Mouse (Mus musculus) hindbrain, embryonic 14.5 days (tissue): Measurements from ENCODE around the gene Ndufa13. TPM values are rescaled to one million over a fixed set of nuclear protein-coding genes. Genes with fewer than 3 reads are reported as not detected.

ENCODE experiments used
- ATAC-seq: fragments of 200-750 bp; cut with Nextera tagmentation; 2 replicates; pipeline ENCODE4 v1.8.0; 2017; ENCODE audit warnings: moderate number of reproducible peaks, mild to moderate bottlenecking, moderate TSS enrichment, moderate library complexity; ENCODE audit not compliant: low FRiP score
- DNase-seq: peaks from one replicate; pipeline ENCODE4 v3.0.0-alpha.2; 2015; ENCODE audit warnings: low spot score
- H3K27ac ChIP-seq: fragments of 300-500 bp; sonication (generic); 2 replicates; pipeline ENCODE4 v1.5.1; 2014; ENCODE audit warnings: mild to moderate bottlenecking, moderate library complexity
- H3K27me3 ChIP-seq: fragments of 300-500 bp; sonication (generic); 2 replicates; pipeline ENCODE4 v1.6.1; 2014; ENCODE audit warnings: mild to moderate bottlenecking, low read length, mixed read lengths; ENCODE audit not compliant: control insufficient read depth, insufficient read depth
- H3K36me3 ChIP-seq: fragments of 300-500 bp; sonication (generic); replicated peaks from 2 replicates; pipeline ENCODE4 v1.6.1; 2014; ENCODE audit not compliant: control insufficient read depth, insufficient read depth
- H3K4me1 ChIP-seq: fragments of 300-500 bp; sonication (generic); replicated peaks from 2 replicates; pipeline ENCODE4 v1.6.1; 2014; ENCODE audit warnings: antibody characterized with exemption, low read length, mixed read lengths; ENCODE audit not compliant: control insufficient read depth, insufficient read depth
- H3K4me2 ChIP-seq: fragments of 300-500 bp; sonication (generic); replicated peaks from 2 replicates; pipeline ENCODE4 v1.6.1; 2014; ENCODE audit warnings: mild to moderate bottlenecking, moderate library complexity
- H3K4me3 ChIP-seq: fragments of 300-500 bp; sonication (generic); replicated peaks from 2 replicates; pipeline ENCODE4 v1.5.1; 2014; ENCODE audit warnings: mild to moderate bottlenecking, low read length
- H3K9ac ChIP-seq: fragments of 300-500 bp; sonication (generic); 2 replicates; pipeline ENCODE4 v1.6.1; 2014
- H3K9me3 ChIP-seq: fragments of 300-500 bp; sonication (generic); 2 replicates; pipeline ENCODE4 v1.6.1; 2016; ENCODE audit warnings: low read length; ENCODE audit not compliant: control insufficient read depth
- WGBS: fragments of 180-500 bp; shearing (Covaris S2); extraction: QIAGEN DNeasy Blood & Tissue Kit; methylation state at CpG from one replicate; pipeline ENCODE4 v1.1.7; 2014; 5-methylcytosine and 5-hydroxymethylcytosine counted together
- polyA plus RNA-seq: library from polyadenylated mRNA; unstranded; fragments of >200 nt; fragmentation: Nextera tagmentation; extraction: Ambion mirVana; gene quantifications from 2 replicates; pipeline ENCODE4 v1.2.1, GENCODE M21; 2014

Gene Ndufa13
- polyA plus RNA-seq, 1 experiment from 2014 or later: 213 TPM

DNA sequence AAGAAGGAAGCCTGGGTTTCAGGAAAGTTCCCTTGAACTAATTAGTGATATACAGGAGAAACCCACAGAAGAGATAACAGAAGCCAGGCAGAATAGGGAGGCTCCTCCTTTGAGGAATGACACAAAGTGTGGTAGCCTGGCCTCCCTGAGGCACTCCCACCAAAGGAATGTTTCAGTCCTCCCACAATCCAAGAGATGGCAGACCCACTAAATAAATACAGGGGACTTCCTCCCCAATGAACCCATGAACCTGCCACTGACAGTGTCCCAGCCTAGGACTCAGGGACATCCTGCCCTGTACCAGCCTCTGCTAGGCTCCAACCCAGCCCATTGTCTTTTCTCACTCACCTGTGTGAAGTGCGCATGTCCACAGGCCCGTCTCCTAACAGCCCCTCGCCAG is 33.1 kb upstream of the Ndufa13 start:
- Histone ChIP-seq H3K4me3 (no peak overlapping the region), H3K4me1 (peaks cover 4% of the 10 kb centered on the region; the same call in 1 of the 2 replicates), H3K27me3 (no peaks in the 10 kb centered on the region), H3K9ac (no peak overlapping the region), H3K4me2 (no peak overlapping the region), H3K9me3 (no peaks in the 10 kb centered on the region), H3K27ac (no peak overlapping the region), H3K36me3 (peaks cover 17% of the 10 kb centered on the region; the same call in 1 of the 2 replicates)
- no peak for DNase-seq
- 94% methylated on average over 3 of the region's 3 CpGs for WGBS
- no peak for ATAC-seq

DNA sequence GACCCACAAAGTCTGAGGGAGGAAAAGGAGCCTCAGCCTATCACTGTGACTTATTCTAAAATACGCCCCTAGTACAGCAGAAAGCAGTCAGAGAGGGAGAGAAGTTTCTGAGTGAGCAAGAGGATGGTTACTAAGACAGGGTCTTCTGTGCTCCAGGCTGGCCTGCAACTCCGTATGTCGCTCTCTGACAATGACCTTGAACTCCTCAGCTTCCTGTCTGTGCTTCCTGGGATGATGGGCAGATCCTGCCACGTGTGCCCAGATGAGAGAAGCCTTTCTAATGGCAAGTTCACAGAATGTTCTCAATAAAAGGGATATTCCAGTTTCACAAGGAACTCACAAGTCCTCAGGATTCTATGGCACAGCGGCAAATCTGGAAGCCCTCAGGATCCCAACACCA is 32.2 kb upstream of the Ndufa13 start:
- no peak overlapping the region for H3K4me2 ChIP-seq
- H3K27me3 ChIP-seq: no peaks in the 10 kb centered on the region
- peaks cover 4% of the 10 kb centered on the region; the same call in 1 of the 2 replicates for H3K4me1 ChIP-seq
- peaks cover 17% of the 10 kb centered on the region; the same call in 1 of the 2 replicates for H3K36me3 ChIP-seq
- H3K27ac ChIP-seq: no peak overlapping the region
- DNase-seq (no peak), ATAC-seq (no peak)
- no peak overlapping the region for H3K9ac ChIP-seq
- WGBS: 95% methylated on average over 5 of the region's 5 CpGs
- no peak overlapping the region for H3K4me3 ChIP-seq
- no peaks in the 10 kb centered on the region for H3K9me3 ChIP-seq

DNA sequence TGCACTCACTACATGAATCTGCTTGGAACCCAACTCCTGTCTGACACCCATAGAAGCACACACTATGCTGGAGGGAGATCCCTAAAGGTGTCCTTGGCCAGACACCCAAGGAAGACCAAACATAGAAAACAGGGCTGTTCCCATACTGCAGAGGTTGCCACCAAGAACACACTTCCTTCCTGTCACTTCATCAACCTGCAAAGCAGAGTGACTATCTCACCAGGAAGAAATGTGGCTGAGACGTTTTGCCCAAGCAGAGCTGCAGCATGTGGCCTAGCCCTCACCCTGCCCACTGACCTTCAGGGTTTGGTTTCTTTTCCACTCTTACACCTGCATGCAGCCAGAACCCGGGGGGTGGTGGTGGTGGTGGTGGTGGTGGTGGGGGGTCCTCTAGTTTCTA is 31.5 kb upstream of the Ndufa13 start:
- H3K27ac ChIP-seq: no peak overlapping the region
- DNase-seq (no peak), ATAC-seq (no peak)
- peaks cover 4% of the 10 kb centered on the region; the same call in 1 of the 2 replicates for H3K4me1 ChIP-seq
- H3K9ac ChIP-seq: no peak overlapping the region
- 87% methylated on average over 2 of the region's 2 CpGs for WGBS
- no peak overlapping the region for H3K4me3 ChIP-seq
- H3K36me3 ChIP-seq: peaks cover 17% of the 10 kb centered on the region; the same call in 1 of the 2 replicates
- no peaks in the 10 kb centered on the region for H3K27me3 ChIP-seq
- no peak overlapping the region for H3K4me2 ChIP-seq
- H3K9me3 ChIP-seq: no peaks in the 10 kb centered on the region

DNA sequence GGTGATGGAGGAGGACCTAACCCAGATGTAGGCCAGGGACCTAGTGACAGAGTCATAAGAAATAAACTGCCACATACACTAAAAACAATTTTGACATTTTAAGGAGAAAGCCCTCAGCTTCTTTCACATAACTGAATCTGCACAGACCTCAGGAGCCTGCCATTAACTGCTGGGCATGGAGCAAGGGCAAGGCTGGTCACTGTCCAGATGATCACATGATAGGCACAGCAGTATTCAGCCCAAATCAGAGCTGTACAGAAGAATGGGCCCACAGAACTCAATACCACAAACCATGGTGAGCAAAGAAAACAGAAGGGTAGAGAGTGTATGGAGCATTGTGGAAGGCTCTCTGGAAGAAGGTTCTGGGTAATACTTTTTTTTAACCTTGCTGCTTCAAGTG is 24.5 kb upstream of the Ndufa13 start:
- Histone ChIP-seq H3K27ac (no peak overlapping the region), H3K27me3 (no peaks in the 10 kb centered on the region), H3K4me1 (no peaks in the 10 kb centered on the region), H3K4me3 (no peak overlapping the region), H3K36me3 (no peaks in the 10 kb centered on the region), H3K9ac (no peak overlapping the region), H3K4me2 (no peak overlapping the region), H3K9me3 (no peaks in the 10 kb centered on the region)
- ATAC-seq (no peak), DNase-seq (no peak)

DNA sequence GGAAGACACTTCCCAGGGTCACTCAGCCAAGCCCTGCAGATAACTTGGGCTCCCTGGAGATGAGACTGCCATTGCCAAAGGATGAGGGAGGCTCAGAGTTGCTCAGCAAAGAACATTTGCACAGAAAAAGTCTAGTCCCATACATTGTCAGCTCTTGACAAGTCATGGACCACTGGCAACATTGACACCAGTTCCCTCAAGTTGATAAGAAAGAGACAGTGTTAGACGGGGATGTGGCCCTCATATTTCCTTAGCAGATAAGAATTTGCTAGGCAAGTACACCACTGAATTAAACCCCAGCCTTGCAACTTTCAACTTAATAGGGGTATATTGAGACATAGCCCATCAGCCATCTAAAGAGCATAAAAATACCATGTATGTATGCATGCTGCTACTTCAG is 21.6 kb upstream of the Ndufa13 start:
- Histone ChIP-seq H3K4me3 (no peak overlapping the region), H3K4me2 (no peak overlapping the region), H3K9ac (no peak overlapping the region), H3K4me1 (peaks cover 13% of the 10 kb centered on the region; the same call in 1 of the 2 replicates), H3K27ac (no peak overlapping the region), H3K9me3 (no peaks in the 10 kb centered on the region), H3K27me3 (no peaks in the 10 kb centered on the region), H3K36me3 (no peaks in the 10 kb centered on the region)
- 83% methylated on average over 1 of the region's 1 CpGs for WGBS
- ATAC-seq: no peak
- DNase-seq: no peak

DNA sequence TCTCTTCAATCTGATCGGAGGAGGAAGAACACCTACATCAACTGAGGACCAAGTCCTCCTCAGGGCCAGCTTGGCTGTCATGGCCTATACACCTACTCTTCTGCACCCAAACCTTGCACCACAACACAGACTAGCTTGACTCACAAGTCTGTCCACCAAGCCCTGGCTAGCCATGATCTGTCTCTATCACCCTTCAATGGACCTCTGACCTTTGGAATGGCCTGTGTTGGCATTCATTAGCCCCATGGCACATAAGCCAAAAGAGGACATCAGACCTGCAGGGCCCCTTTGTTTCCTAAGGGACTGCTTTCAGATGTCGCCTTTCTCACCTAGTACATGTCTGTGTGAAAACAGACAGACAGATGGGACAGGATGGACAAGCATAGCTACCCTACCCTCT is 18.8 kb upstream of the Ndufa13 start:
- DNase-seq (no peak), ATAC-seq (no peak)
- H3K4me1 ChIP-seq: peaks cover 13% of the 10 kb centered on the region; the same call in 1 of the 2 replicates
- H3K9ac ChIP-seq: peak overlapping the region; percentile 16
- WGBS: 98% methylated on average over 2 of the region's 2 CpGs
- no peaks in the 10 kb centered on the region for H3K9me3 ChIP-seq
- H3K27me3 ChIP-seq: no peaks in the 10 kb centered on the region
- no peak overlapping the region for H3K4me2 ChIP-seq
- peak overlapping the region; percentile 77; the same call in 1 of the 2 replicates for H3K27ac ChIP-seq
- H3K4me3 ChIP-seq: no peak overlapping the region
- H3K36me3 ChIP-seq: no peaks in the 10 kb centered on the region

DNA sequence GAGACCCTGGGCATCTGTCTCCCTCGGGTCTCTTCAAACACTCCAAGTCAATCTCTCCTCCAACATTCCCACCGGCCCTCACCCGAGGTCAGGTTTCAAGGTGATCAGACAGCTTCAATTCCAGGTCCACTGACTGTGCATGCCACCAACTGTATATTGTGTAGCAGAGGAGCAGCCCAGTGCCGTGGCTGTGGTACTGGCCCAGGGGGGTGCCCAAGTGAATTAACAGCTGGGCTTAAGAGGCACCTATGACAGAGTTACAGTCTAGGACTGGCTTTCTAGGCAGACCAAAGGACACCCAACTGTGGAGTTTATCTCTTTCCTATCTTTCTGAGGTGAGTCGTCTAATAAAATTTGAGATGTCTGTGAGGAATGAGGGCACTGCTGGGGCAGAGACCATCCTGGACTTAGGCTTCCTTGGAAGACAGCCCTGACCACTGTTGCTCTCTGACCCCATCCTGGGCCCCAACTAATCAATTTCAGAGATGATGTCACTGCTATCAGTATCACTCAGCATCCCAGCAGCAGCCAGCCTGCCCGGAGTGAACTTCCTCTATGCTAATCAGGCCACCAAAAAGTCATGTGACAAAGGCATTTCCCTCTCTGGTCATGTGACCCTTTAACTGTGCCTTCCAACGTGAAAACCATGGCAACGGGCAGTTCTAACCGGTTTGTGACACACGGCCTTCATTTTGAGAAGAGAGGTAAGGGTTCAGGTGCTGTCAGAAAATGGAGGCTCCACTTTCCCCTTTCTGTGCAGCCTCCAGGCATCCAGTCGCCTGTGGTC is 17.7 kb upstream of the Ndufa13 start:
- no peaks in the 10 kb centered on the region for H3K9me3 ChIP-seq
- peak; percentile 58 for ATAC-seq
- no peaks in the 10 kb centered on the region for H3K27me3 ChIP-seq
- peak overlapping the region; percentile 16; the same call in 1 of the 2 replicates for H3K9ac ChIP-seq
- H3K4me1 ChIP-seq: peaks cover 13% of the 10 kb centered on the region; the same call in 1 of the 2 replicates
- 0 out of 2 replicates have a peak overlapping the region, but pooled peaks have one; percentile 11 for H3K4me2 ChIP-seq
- peaks cover 3% of the 10 kb centered on the region for H3K36me3 ChIP-seq
- 47% methylated on average over 11 of the region's 11 CpGs for WGBS
- H3K27ac ChIP-seq: peak overlapping the region; percentile 77
- peak; percentile 69 for DNase-seq
- H3K4me3 ChIP-seq: no peak overlapping the region

DNA sequence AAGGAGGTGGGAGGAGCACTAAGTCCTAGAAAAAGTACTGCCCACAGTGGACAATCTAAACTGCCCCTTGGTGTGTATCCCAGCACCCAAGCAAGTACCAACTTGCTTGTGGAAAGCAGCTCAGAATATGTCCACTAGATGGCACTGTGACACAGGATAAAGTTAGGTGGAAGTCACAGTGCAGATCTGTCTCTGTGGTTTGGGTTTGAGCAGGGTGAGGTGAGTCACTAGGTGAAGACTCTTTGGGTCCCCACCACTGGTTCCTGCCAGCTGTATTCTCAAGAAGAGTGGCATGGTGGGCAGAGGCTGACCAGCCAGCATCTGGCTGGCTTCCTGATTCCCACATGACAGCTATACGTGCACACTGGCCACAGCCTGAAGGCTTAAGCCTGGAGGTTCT is 16.7 kb upstream of the Ndufa13 start:
- no peak overlapping the region for H3K27ac ChIP-seq
- DNase-seq (peak; percentile 93), ATAC-seq (peak; percentile 61)
- no peak overlapping the region for H3K4me2 ChIP-seq
- H3K36me3 ChIP-seq: peaks cover 13% of the 10 kb centered on the region
- 68% methylated on average over 1 of the region's 1 CpGs for WGBS
- H3K9ac ChIP-seq: no peak overlapping the region
- no peak overlapping the region for H3K4me3 ChIP-seq
- peaks cover 13% of the 10 kb centered on the region; the same call in 1 of the 2 replicates for H3K4me1 ChIP-seq
- H3K9me3 ChIP-seq: no peaks in the 10 kb centered on the region
- H3K27me3 ChIP-seq: no peaks in the 10 kb centered on the region

DNA sequence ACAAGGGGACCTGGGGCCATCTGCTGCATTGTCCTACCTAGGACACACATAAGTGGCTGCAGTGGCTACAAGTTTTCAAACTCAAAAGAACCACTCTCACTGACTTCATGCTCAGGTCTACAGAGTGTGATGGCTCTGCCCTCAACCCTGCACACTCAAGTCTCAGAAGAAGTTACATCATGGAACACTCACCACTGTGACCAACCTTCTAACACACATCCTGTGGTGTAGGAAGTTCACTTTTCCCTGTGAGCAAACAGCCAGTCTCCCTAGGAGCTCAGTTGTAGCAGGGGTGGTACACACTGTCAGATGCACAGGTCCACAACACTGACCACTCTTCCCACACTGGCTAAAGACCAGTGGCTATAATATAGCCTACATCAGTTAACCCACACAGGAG is 16.1 kb upstream of the Ndufa13 start:
- ATAC-seq (no peak; the same call in 1 of the 2 replicates), DNase-seq (no peak)

More for the DNA sequence above, 16.1 kb upstream of the Ndufa13 start:
- no peak overlapping the region for H3K4me3 ChIP-seq
- H3K9ac ChIP-seq: no peak overlapping the region
- peaks cover 13% of the 10 kb centered on the region; the same call in 1 of the 2 replicates for H3K4me1 ChIP-seq
- H3K27me3 ChIP-seq: no peaks in the 10 kb centered on the region
- peaks cover 18% of the 10 kb centered on the region for H3K36me3 ChIP-seq
- no peak overlapping the region for H3K27ac ChIP-seq
- no peak overlapping the region for H3K4me2 ChIP-seq
- no peaks in the 10 kb centered on the region for H3K9me3 ChIP-seq
